Comparison of ENCODE assay signal across 14 mouse cellular contexts in genomic region chr15:86253411-86253810, GRCm38 (mm10). TPM values are rescaled to one million over a fixed set of nuclear protein-coding genes. Genes with fewer than 3 reads are reported as not detected.
DNase-seq lines count a peak whose midpoint lies in the region; ATAC-seq lines count a peak whose summit lies in the region.
"Had no signal": no experiment of that assay in that cellular context is flagged by ENCODE, and none has a peak within 500 bp of the region (broad histone marks: within the 10 kb centered on the region; RNA-seq: fewer than 3 reads in every experiment).

No protein-coding gene starts in this region.

- intact Hi-C loops in left cerebral cortex, postnatal 10 days (cut with DNase I): loop anchor here (10.0 kb wide), 2 partner anchors 151 to 1291 kb away; partner anchors contain the start of gene Fam19a5

- ATAC-seq in frontal cortex, adult (ENCODE audit: low TSS enrichment): peak; percentile 75
- ATAC-seq: lung, postnatal 0 days had no signal

- DNase-seq in frontal cortex, postnatal 25 days (ENCODE audit: low spot score in 2 of 2): no peak
- peak; percentile 25 to 53 for DNase-seq in left cerebral cortex, adult 18-20 months (ENCODE audit: low spot score in 2 of 2)
- DNase-seq in left cerebral cortex, postnatal 10 days (ENCODE audit: extremely low spot score in 1 of 2, low spot score in 2 of 2): no peak
- peak; percentile 38 to 52 for DNase-seq in right cerebral cortex, adult 2 months (ENCODE audit: low spot score in 2 of 2)
- no peak for DNase-seq in right cerebral cortex, postnatal 4 days
- peak; percentile 36 for DNase-seq in retina, postnatal 1 day
- DNase-seq in adrenal gland, adult (ENCODE audit: inconsistent age in 2 of 2, low spot score in 1 of 2): no peak
- DNase-seq: adrenal gland, adult 2 months; cerebellum, adult 9-10 months; heart, adult 2 months; kidney, adult 9 months; kidney, postnatal 4 days had no signal

RNA-seq across cellular contexts. Expression of gene Tbc1d22a, which starts 39.2 kb away (rescaled TPM):
- total RNA-seq in left cerebral cortex, adult 18-20 months (2021): 10 to 100 TPM; 34.4 to 35.0 TPM
- total RNA-seq in left cerebral cortex, postnatal 10 days (2021): 10 to 100 TPM; 19.6 to 20.4 TPM

Comparison
In these comparisons a context has a peak if more than half of its experiments do, and no peak if none do; other contexts are left out.
1. DNase-seq: peak in left cerebral cortex, adult 18-20 months (2 of 2), right cerebral cortex, adult 2 months (2 of 2) and retina, postnatal 1 day (single experiment); none in frontal cortex, postnatal 25 days (0 of 2), left cerebral cortex, postnatal 10 days (0 of 2), right cerebral cortex, postnatal 4 days (single experiment) and adrenal gland, adult (0 of 2).